Mouse (Mus musculus): ENCODE data around the gene Nxnl2. TPM values are rescaled to one million over a fixed set of nuclear protein-coding genes. Genes with fewer than 3 reads are reported as not detected.
"Not testable (repeated sequence)": the region's sequence is repeated elsewhere in the genome, so short reads cannot be mapped to it uniquely, and the experiment has no call there.

The Nxnl2 gene
- polyA plus RNA-seq, 1 experiment from 2014 or later = 0.50 TPM

GRCm38 (mm10) chr13:51182236-51182635, 11.4 kb downstream of the Nxnl2 start:
- Histone ChIP-seq H3K36me3 (no peaks in the 10 kb centered on the region), H3K27me3 (no peaks in the 10 kb centered on the region), H3K4me3 (replicated peaks) (no peak overlapping the region), H3K4me1 (replicated peaks) (no peaks in the 10 kb centered on the region), H3K4me2 (replicated peaks) (no peak overlapping the region), H3K27ac (no peak overlapping the region), H3K9ac (replicated peaks) (no peak overlapping the region), H3K9me3 (no peaks in the 10 kb centered on the region)
- 90% methylated on average over 7 of the region's 7 CpGs for WGBS
- no peak for ATAC-seq

- H3K4me3 ChIP-seq (replicated peaks) = no peak overlapping the region
- no peak overlapping the region for H3K9ac ChIP-seq (replicated peaks)
- ATAC-seq = no peak
- no peaks in the 10 kb centered on the region for H3K36me3 ChIP-seq
- no peak overlapping the region for H3K4me2 ChIP-seq (replicated peaks)
- no peaks in the 10 kb centered on the region for H3K9me3 ChIP-seq
- no peak overlapping the region for H3K27ac ChIP-seq
- 84% methylated on average over 3 of the region's 3 CpGs for WGBS
- no peaks in the 10 kb centered on the region for H3K27me3 ChIP-seq
- H3K4me1 ChIP-seq (replicated peaks) = no peaks in the 10 kb centered on the region
Observed at GRCm38 (mm10) chr13:51184896-51185295, 14.1 kb downstream of the Nxnl2 start.

- WGBS = 56% methylated on average over 3 of the region's 3 CpGs
- no peak overlapping the region for H3K4me2 ChIP-seq (replicated peaks)
- H3K9ac ChIP-seq (replicated peaks) = no peak overlapping the region
- no peak for ATAC-seq
- H3K4me3 ChIP-seq (replicated peaks) = no peak overlapping the region
- no peak overlapping the region for H3K27ac ChIP-seq
- no peaks in the 10 kb centered on the region for H3K36me3 ChIP-seq
- H3K4me1 ChIP-seq (replicated peaks) = no peaks in the 10 kb centered on the region
- no peaks in the 10 kb centered on the region for H3K27me3 ChIP-seq
- H3K9me3 ChIP-seq = no peaks in the 10 kb centered on the region
Observed at GRCm38 (mm10) chr13:51190336-51190735, 19.5 kb downstream of the Nxnl2 start.

DNA sequence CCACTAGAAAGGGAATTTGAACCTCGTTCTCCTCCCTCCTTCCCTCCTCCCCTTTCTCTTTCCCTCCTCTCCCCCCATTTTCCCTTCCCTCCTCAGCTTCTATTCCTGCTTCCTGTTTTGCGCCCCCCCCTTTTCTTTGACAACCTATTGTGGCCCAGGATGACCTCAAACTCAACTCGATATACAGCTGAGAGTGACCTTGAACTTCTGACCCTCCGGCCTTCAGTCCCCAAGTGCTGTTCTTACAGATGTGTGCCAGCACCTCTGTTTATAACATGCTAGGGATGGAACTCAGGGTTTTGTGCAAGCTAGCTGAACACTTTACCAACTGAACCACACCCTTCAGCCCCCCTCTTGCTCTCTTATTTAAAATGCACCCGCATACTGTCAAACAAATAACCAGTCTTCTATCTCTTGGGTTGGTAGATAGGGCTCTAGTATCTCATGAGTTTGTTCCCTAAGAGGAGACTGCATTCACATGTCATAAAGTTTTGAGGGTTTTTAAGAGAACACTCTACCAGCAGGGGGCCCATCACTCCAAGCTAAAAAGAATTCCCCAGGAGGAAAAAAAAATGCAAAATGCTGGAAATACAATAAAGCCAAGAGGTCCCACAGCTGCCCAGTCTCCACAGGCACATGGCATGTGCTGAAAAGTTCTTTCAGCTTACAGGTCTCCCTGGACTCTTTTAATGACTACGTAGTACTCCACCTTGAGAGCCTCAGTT, 20.8 kb downstream of the Nxnl2 start:
- Histone ChIP-seq H3K27ac (no peak overlapping the region), H3K9me3 (no peaks in the 10 kb centered on the region), H3K9ac (replicated peaks) (no peak overlapping the region), H3K36me3 (no peaks in the 10 kb centered on the region), H3K4me2 (replicated peaks) (no peak overlapping the region), H3K4me3 (replicated peaks) (no peak overlapping the region), H3K27me3 (no peaks in the 10 kb centered on the region), H3K4me1 (replicated peaks) (no peaks in the 10 kb centered on the region)
- WGBS = 88% methylated on average over 6 of the region's 6 CpGs
- no peak for ATAC-seq

DNA sequence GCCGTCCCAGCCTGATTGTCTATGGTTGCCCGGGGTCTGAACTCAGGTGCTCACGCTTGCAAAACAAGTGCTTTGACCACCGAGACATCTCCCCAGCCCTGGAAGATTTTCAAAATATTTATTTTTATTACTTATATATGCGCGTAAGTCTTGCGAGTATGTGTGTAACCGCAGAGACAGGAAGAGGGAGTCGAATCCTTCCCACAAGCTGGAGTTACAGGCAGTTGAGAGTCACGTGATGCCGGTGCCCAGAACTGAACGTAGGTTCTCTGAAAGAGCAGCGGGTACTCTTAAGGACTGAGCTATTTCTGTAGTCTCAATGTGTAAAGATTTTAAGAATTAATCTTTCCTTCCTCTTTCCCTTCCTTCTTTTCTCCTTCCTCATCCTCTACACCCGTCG, 23.1 kb downstream of the Nxnl2 start:
- WGBS = 94% methylated on average over 15 of the region's 15 CpGs
- ATAC-seq = no peak
- Histone ChIP-seq H3K9me3 (no peaks in the 10 kb centered on the region), H3K4me1 (replicated peaks) (no peaks in the 10 kb centered on the region), H3K27me3 (no peaks in the 10 kb centered on the region), H3K9ac (replicated peaks) (no peak overlapping the region), H3K27ac (no peak overlapping the region), H3K4me3 (replicated peaks) (no peak overlapping the region), H3K36me3 (no peaks in the 10 kb centered on the region), H3K4me2 (replicated peaks) (no peak overlapping the region)

GRCm38 (mm10) chr13:51197699-51198098, 26.9 kb downstream of the Nxnl2 start:
- 87% methylated on average over 3 of the region's 3 CpGs for WGBS
- Histone ChIP-seq H3K27ac (no peak overlapping the region), H3K36me3 (no peaks in the 10 kb centered on the region), H3K4me2 (replicated peaks) (no peak overlapping the region), H3K4me1 (replicated peaks) (no peaks in the 10 kb centered on the region), H3K9ac (replicated peaks) (no peak overlapping the region), H3K27me3 (0 out of 2 replicates have a peak, but pooled peaks cover 6% of the 10 kb centered on the region), H3K9me3 (no peaks in the 10 kb centered on the region), H3K4me3 (replicated peaks) (no peak overlapping the region)
- no peak for ATAC-seq

GRCm38 (mm10) chr13:51198186-51198585, 27.4 kb downstream of the Nxnl2 start:
- 0 out of 2 replicates have a peak, but pooled peaks cover 6% of the 10 kb centered on the region for H3K27me3 ChIP-seq
- H3K4me1 ChIP-seq (replicated peaks) = no peaks in the 10 kb centered on the region
- H3K36me3 ChIP-seq = no peaks in the 10 kb centered on the region
- no peak overlapping the region for H3K9ac ChIP-seq (replicated peaks)
- H3K4me2 ChIP-seq (replicated peaks) = no peak overlapping the region
- ATAC-seq = no peak
- no peaks in the 10 kb centered on the region for H3K9me3 ChIP-seq
- no peak overlapping the region for H3K27ac ChIP-seq
- H3K4me3 ChIP-seq (replicated peaks) = no peak overlapping the region
- 86% methylated on average over 5 of the region's 5 CpGs for WGBS

DNA sequence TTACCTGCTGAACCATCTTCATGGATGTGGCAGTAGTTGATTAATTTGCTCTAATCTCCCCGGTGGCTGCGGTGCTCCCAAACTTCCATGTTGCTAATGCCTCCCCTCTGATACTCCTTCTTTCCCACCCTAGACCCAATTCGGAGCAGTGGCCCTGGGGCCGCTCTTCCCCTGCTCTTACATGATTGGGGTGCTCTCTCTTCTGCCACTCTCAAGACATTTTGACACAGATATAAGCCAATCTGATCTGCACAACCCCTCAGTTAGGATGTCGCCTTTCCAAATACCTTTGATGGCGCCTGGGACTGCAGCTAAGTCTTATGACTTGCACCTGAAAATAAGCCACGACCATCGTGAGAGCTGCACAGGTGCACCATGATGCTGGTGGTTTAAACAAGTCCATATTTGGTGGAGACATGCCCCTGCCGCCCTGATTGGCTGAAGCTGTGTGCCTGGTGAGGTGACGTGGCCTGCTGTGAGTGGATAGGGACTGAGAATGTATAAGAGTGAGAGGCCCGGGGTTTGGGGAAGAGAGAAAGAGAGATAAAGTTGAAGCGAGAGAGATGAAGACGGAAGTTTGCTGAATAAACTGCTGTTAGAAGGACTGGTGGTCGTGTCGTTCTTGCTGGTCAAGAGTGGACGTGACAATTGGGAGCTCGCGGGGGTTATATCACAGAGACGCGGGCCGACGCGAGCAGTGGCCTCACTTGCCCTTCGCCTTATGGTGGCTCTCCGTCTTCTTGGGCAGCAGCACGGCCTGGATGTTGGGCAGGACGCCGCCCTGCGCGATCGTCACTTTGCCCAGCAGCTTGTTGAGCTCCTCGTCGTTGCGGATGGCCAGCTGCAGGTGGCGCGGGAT, 31.4 kb downstream of the Nxnl2 start:
- peak overlapping the region; percentile 56 for H3K4me2 ChIP-seq (replicated peaks)
- H3K27me3 ChIP-seq; H3K27ac ChIP-seq; H3K9me3 ChIP-seq; H3K4me1 ChIP-seq (replicated peaks); H3K36me3 ChIP-seq; H3K9ac ChIP-seq (replicated peaks): not testable (repeated sequence)
- WGBS = 49% methylated on average over 27 of the region's 36 CpGs
- peak; percentile 84 for ATAC-seq
- H3K4me3 ChIP-seq (replicated peaks) = peak overlapping the region; percentile 33

- not testable (repeated sequence) for H3K27me3 ChIP-seq; H3K27ac ChIP-seq; H3K36me3 ChIP-seq; H3K9me3 ChIP-seq; H3K4me1 ChIP-seq (replicated peaks)
- Histone ChIP-seq H3K4me2 (replicated peaks) (peak overlapping the region; percentile 56), H3K4me3 (replicated peaks) (peak overlapping the region; percentile 33), H3K9ac (replicated peaks) (0 out of 2 replicates have a peak overlapping the region, but pooled peaks have one; percentile 39)
- WGBS = 9% methylated on average over 28 of the region's 28 CpGs
- peak; percentile 55 for ATAC-seq
Observed at GRCm38 (mm10) chr13:51202844-51203173, 32.0 kb downstream of the Nxnl2 start.

GRCm38 (mm10) chr13:51203467-51203866, 32.6 kb downstream of the Nxnl2 start:
- 87% methylated on average over 8 of the region's 8 CpGs for WGBS
- Histone ChIP-seq H3K36me3 (no peaks in the 10 kb centered on the region), H3K27ac (no peak overlapping the region), H3K4me3 (replicated peaks) (no peak overlapping the region), H3K27me3 (0 out of 2 replicates have a peak, but pooled peaks cover 6% of the 10 kb centered on the region), H3K9ac (replicated peaks) (no peak overlapping the region), H3K4me2 (replicated peaks) (no peak overlapping the region), H3K4me1 (replicated peaks) (peaks cover 2% of the 10 kb centered on the region; the same call in 1 of the 2 replicates), H3K9me3 (no peaks in the 10 kb centered on the region)
- ATAC-seq = no peak

DNA sequence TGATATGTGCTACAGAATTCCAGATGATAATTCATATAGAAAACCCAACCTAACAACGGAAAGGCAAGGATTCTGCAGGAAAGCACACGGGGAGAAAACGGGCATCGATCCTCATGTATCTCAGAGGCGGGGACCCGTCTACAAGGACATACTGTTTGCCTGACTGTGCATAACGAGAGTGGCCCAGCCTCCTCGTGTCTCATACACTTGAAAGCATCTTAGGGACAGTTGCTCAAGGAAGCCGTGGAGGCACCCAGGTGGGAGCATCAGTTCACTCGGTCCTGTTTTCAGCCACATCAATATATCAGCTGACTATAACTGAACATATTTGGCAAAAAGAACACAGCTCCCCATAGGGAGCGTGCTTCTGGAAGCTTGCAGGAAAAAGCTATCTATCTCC, 33.3 kb downstream of the Nxnl2 start:
- not testable (repeated sequence) for H3K4me3 ChIP-seq (replicated peaks); H3K36me3 ChIP-seq; ATAC-seq; H3K9me3 ChIP-seq; H3K4me2 ChIP-seq (replicated peaks); H3K9ac ChIP-seq (replicated peaks); H3K27ac ChIP-seq; H3K4me1 ChIP-seq (replicated peaks); H3K27me3 ChIP-seq
- 89% methylated on average over 11 of the region's 11 CpGs for WGBS

DNA sequence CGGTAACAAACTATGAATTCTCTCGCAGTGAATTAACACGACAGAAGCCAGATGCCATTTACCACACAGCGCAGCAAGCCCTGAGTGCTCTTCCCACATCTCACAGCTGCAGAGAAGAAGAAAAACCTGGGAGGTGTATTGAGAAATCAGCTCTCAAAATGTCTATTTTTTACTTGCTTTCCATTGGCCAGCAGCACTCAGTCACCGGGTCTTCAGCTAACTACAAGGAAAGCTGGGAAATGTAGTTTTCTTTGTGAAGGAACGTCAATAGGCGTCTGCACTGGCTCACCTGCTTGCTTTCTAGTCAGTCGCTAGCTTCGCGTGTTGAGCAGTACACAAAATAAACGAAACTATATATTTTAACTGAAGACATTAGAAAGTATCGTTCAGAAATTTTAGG, 37.1 kb downstream of the Nxnl2 start:
- Histone ChIP-seq H3K9ac (replicated peaks) (no peak overlapping the region), H3K36me3 (no peaks in the 10 kb centered on the region), H3K27me3 (no peaks in the 10 kb centered on the region), H3K4me3 (replicated peaks) (no peak overlapping the region), H3K27ac (no peak overlapping the region), H3K4me1 (replicated peaks) (peaks cover 7% of the 10 kb centered on the region; the same call in 1 of the 2 replicates), H3K9me3 (no peaks in the 10 kb centered on the region), H3K4me2 (replicated peaks) (no peak overlapping the region)
- ATAC-seq = peak; percentile 81
- 77% methylated on average over 12 of the region's 12 CpGs for WGBS
